Mouse (Mus musculus) ES-CJ7 (cell line): Measurements from ENCODE around the gene Cracr2b.

Source experiments
- DNase-seq: peaks from one replicate; pipeline ENCODE4 v3.0.0; 2011; ENCODE audit warnings: low read depth, low spot score

Gene Cracr2b

DNA sequence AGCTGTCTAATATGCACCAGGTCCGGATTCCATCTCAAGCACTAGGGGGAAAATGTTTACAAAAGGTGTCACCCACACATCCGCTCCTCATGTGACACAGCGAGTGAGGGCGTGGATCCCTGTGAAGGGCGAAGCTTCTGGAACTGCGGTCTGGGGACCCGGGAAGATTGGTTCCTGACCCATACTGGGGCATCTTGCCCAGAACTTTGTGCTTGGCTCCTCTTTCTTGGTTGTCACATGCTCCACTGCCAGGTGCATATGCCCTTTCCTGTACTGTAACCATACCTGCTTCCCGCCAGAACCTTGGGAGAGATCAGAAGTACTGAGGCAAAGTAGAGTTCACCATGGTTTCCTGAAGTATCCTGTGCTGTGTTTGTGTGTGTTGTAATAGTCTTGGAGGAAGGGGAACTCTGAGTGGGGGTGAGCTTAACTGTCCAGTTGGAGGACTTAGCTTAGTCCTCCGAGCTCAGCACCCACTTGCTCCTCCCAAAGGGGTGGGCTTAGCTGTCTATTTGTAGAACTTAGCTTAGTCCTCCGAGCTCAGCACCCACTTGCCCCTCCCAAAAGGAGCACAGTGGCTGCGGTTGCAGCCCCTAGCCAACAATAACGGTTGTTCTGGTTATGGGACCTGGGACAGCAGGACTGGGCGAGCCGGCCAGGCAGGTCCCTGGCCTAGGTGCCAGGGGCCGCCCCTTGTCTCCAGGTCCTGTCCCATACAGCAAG, at the start of gene Cracr2b:
Gene Cracr2b, plus strand, starts transcription at position 704 of the 723 bp plus-strand sequence.
- no peak for DNase-seq

DNA sequence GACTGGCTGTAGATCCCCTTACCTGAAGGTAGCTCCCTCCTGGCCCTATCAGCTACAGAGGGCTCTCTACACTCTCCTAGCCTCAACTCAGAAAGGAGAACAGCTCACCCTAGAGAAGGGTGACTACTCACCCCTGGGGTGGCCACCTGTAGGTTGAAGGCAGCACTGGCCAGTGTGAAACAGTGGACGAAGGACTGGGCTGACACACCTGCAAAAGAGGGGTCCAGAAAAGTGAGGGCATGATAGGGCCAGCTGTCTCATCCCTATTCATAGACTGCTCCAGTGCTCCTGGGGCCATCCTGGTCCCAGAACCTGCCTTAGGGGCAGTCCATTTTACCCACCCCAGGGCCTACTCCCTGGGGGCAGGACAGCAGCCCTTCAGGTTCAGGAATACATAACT, 49.2 kb upstream of the Cracr2b start:
- no peak for DNase-seq

DNA sequence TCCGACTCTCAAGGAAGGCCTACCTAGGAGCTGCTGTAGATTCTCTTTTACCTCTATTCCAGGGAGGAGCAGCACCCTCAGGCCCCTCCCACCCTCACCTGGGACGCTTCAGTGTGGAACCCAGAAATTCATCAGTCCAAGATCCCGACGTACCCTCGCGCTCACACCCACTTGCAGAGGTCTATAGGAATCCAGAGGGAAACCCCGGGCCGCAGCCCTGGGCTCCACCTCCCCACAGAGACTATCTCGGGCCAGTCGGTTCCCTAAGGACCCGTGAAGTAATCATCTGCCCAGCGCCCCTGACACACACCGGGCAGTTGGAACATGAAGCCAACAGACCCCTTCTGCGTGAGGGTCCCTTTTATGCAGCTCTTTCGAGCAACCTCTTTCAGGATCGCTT, 47.6 kb upstream of the Cracr2b start:
- DNase-seq, result no peak

GRCm38 (mm10) chr7:141413809-141414584, 46.9 kb upstream of the Cracr2b start, which contains the start of gene Gatd1:
TSS of gene Gatd1 (minus strand) at chr7:141414136.
- peak; percentile 100 for DNase-seq

DNA sequence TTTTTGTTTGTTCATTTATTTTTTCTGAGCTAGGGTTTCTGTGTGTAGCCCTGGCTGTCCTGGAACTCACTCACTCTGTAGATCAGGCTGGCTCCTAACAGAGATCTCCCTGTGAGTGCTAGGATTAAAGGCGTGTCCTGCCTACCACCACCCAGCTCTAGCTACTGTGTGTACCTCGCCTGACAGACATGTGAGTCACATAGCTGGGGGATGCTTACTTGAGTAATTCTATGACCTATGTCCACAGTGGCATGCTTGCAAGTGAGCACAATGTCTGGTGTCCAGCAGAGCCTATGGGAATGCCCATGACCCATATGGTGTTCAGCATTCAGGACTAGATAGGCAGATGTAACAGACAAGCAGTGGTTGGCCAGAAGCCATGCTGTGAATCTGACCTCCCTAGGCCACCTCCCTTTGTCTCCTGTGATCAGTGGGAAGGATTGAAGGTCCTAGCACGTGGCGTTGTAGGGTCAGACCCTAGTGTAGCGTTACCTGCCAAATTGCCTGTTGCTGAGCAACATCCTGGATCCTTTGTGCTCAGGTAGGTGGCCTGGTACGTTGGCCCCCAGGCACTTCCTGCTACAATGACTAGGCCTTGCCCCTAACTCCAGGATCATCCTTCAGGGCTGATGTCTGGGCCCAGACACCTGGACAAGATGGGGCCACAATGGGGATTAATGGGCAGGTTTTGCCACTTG, 44.6 kb upstream of the Cracr2b start:
- DNase-seq, result peak; percentile 56

DNA sequence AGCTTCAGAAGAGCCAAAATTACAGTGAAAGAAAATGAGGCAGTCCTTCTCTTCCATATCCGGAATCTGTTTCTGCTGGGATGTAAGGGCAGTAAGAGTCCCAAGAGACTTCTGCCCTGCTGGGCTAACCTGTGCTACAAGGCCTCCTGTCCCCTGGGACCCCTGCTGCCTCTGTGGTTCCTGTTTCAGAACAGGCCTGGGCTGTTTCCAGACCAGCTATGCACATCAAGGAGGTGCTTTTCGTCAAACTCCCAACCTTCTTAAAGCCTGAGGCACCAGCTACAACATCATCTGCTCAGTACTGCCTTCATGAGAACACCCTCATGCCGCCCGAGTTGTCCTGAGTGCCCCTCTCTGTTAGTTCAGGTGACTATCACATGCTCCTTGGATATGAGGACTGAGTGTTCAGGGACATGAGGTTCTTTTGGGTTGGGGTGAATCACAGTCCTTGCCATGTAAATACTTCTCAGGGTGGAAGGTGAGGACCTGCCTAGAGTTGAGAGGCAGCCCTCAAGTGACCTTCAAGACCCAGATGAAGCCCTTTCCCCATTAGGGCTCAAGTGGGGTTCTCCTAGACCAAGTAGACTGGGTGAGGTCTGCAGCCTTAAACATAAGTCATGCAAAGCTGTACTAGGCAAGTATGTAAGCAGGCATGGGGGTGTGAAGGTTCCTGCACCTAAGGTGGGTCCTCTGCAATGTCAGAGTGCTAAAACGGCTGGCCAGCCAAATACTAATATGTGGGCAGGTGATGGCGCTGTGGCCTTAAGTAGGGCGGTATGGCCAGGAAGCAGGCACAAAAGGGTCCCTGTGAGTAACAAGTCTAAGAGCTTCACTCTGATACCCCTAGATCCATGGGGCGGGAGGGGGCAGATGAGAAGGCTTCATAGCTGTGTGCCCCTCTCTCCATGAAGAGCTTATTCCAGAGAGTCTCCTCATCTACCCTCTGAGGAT, 42.9 kb upstream of the Cracr2b start:
- DNase-seq, result no peak

DNA sequence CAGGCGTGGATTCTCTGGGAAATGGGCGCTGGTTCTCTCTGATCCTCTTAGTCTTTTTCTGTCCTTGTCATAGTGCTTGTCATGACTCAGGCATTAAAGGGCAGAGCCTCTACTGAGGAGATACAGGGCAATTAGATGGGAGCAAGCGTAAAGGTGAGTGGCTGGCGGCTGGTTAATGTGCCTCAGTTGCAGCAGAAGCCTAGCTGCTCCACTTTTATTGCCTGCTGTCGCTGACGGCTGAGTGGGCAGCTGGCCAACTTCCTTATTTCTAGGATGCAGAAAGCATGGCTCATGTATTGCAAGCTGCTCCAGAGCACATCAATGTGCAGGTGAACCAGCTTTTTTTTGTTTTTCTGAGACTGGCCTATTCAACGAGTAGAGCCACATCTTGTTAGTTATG, 41.9 kb upstream of the Cracr2b start:
- DNase-seq, result no peak

GRCm38 (mm10) chr7:141420030-141420702, 40.7 kb upstream of the Cracr2b start:
- no peak for DNase-seq

DNA sequence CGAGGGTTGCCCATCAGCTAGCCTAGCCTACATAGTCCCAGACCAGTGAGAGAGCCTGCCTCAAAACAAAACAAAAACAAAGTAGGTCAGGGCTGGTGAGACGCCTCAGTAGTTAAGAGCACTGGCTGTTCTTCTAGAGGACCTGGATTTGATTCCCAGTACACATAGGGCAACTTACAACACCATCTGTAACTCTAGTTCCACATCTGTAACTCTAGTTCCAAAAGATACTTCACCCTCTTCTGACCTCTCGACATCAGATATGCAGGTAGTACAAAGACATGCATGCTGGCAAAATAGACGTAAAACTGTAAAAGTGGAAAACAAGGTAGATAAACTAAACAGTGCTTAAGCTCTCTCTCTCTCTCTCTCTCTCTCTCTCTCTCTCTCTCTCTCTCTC, 37.1 kb upstream of the Cracr2b start:
- no peak for DNase-seq

DNA sequence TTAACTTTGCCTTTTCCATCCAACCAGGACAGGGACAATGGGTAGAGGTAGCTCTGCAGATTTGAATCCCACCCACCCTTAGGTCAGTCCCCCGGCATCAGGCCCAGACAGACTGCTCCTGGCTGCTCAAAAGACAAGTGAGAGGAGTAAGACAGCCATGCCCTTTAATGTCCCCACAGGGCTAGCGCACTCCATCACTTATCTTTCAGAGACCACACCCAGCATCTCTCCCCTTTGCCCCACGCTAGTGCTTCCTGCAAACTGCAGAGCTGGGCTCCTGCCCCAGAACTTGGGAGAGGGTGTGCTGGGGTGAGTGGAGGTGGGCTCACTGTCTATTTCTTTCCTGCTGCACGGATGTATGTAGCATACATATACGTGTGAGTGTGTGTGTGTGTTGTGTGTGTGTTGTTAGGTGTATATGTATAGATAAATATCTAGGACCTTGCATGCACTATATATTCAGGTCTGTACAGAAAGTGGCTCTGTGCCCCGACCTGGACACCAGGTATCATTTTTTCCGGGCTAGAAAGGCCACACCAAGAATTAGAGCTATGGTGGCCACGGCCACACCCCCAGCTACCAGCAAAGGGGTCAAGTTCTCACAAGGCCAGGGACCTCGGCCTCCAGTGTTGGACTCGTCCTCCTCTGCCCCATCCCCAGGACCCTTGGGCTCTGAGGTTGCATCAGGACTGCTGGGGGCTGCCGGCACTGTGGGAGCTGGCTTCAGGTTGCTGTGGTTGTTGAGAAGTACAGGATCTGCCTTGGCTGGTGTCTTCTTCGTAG, 33.8 kb upstream of the Cracr2b start:
- no peak for DNase-seq

GRCm38 (mm10) chr7:141428701-141429100, 32.2 kb upstream of the Cracr2b start:
- no peak for DNase-seq

DNA sequence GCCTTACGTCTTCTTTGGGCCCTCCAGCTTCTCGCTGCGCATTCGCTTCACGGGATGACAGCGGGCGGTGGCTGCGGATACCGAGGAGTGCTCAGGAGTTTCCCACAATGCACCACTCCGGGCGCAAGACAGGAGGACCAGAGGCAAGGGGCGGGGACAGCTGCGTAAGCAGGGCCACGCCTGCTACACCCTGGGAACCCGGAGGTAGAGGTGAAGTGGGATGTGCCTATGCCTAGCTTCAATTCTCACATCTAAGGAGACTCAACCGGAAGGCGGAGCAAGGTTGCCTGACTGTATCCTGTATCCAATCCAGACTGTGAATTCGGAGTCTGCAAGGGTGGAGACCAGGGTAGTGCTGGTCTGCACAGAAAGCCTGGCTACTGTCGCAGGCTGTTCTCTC, 31.6 kb upstream of the Cracr2b start, which contains the start of gene Cend1:
Gene Cend1, minus strand, starts transcription at position 182 of the 400 bp plus-strand sequence.
- peak; percentile 96 for DNase-seq

DNA sequence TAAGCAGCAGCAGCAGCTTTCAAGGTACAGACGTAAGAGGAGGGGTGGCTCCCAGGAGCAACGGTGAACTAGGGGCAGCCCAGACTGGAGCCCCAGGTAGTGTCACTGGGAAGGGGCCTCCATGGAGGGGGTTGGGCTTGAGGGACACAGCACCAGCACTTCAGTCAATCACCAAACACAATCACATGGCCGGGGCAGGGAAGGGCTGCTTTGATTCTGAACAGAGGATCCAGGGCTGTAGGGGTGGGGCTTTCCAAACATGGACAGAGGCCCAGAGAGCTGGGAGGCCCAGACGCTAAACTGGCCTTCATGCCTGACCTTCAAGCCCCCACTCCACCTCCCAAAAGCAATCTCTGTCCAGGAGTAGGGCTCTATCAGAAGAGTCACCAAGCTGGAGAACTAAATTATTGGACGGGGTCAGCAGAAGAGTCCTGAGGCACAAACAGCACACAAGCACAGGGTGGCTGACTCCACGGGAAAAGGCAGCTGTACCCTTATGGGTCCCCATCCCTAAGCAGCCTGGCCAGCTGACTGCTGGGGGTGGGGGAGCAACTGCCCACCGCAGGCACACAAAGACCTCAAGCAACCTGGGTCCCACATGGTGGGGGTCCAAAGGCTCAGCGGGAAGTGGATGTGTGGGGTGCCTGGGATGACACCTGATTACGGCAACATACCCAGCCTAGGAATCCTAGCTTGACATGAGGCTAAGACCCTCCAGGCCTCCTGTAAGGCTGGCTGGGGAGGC, 30.9 kb upstream of the Cracr2b start:
- no peak for DNase-seq

- DNase-seq, result no peak
These were observed 30.2 kb upstream of the Cracr2b start for GRCm38 (mm10) chr7:141430585-141431240.

GRCm38 (mm10) chr7:141431434-141432185, 29.3 kb upstream of the Cracr2b start:
- no peak for DNase-seq

- DNase-seq, result no peak
These were observed 28.7 kb upstream of the Cracr2b start for GRCm38 (mm10) chr7:141432186-141432611.

- DNase-seq, result no peak
These were observed 28.0 kb upstream of the Cracr2b start for GRCm38 (mm10) chr7:141432741-141433516.
